Mouse (Mus musculus) midbrain, embryonic 12.5 days (tissue): ENCODE measurements around the gene Them7. TPM values are rescaled to one million over a fixed set of nuclear protein-coding genes. Genes with fewer than 3 reads are reported as not detected.

ENCODE experiments used
- ATAC-seq: fragments of 200-750 bp; cut with Nextera tagmentation; 2 replicates; pipeline ENCODE4 v1.8.0; 2017; ENCODE audit warnings: low read depth, moderate TSS enrichment, moderate library complexity; ENCODE audit not compliant: low FRiP score
- H3K27ac ChIP-seq: fragments of 300-500 bp; sonication (generic); replicated peaks from 2 replicates; pipeline ENCODE4 v1.5.1; 2016; ENCODE audit warnings: mild to moderate bottlenecking
- H3K27me3 ChIP-seq: fragments of 300-500 bp; sonication (generic); 2 replicates; pipeline ENCODE4 v1.6.1; 2016; ENCODE audit warnings: mild to moderate bottlenecking
- H3K36me3 ChIP-seq: fragments of 300-500 bp; sonication (generic); 2 replicates; pipeline ENCODE4 v1.6.1; 2016
- H3K4me1 ChIP-seq: fragments of 300-500 bp; sonication (generic); 2 replicates; pipeline ENCODE4 v1.6.1; 2016
- H3K4me2 ChIP-seq: fragments of 300-500 bp; sonication (generic); replicated peaks from 2 replicates; pipeline ENCODE4 v1.6.1; 2016; ENCODE audit warnings: mild to moderate bottlenecking, moderate library complexity
- H3K4me3 ChIP-seq: fragments of 300-500 bp; sonication (generic); 2 replicates; pipeline ENCODE4 v1.5.1; 2016; ENCODE audit warnings: mild to moderate bottlenecking
- H3K9ac ChIP-seq: fragments of 300-500 bp; sonication (generic); replicated peaks from 2 replicates; pipeline ENCODE4 v1.6.1; 2016; ENCODE audit warnings: mild to moderate bottlenecking, moderate library complexity
- H3K9me3 ChIP-seq: fragments of 300-500 bp; sonication (generic); 2 replicates; pipeline ENCODE4 v1.6.1; 2016; ENCODE audit warnings: mild to moderate bottlenecking
- WGBS: fragments of 180-500 bp; shearing (Covaris S2); methylation state at CpG from one replicate; pipeline ENCODE4 v1.1.7; 2016; 5-methylcytosine and 5-hydroxymethylcytosine counted together
- polyA plus RNA-seq: library from polyadenylated mRNA; unstranded; fragments of >200 nt; fragmentation: Nextera tagmentation; extraction: Ambion mirVana; gene quantifications from 2 replicates; pipeline ENCODE4 v1.2.1, GENCODE M21; 2016

Them7 gene
- polyA plus RNA-seq, 1 experiment from 2014 or later = 0.11 TPM

- no peak overlapping the region for H3K4me3 ChIP-seq
- H3K27ac ChIP-seq = no peak overlapping the region
- peaks cover 18% of the 10 kb centered on the region for H3K36me3 ChIP-seq
- H3K27me3 ChIP-seq = no peaks in the 10 kb centered on the region
- H3K9ac ChIP-seq = no peak overlapping the region
- no peak overlapping the region for H3K4me2 ChIP-seq
- no peak for ATAC-seq
- 86% methylated on average over 3 of the region's 3 CpGs for WGBS
- no peaks in the 10 kb centered on the region for H3K4me1 ChIP-seq
- H3K9me3 ChIP-seq = no peaks in the 10 kb centered on the region
Observed at GRCm38 (mm10) chr2:105384998-105385397, 160.9 kb downstream of the Them7 start.

- Histone ChIP-seq H3K27me3 (no peaks in the 10 kb centered on the region), H3K9ac (no peak overlapping the region), H3K36me3 (peaks cover 24% of the 10 kb centered on the region), H3K4me3 (no peak overlapping the region), H3K4me2 (no peak overlapping the region), H3K9me3 (no peaks in the 10 kb centered on the region), H3K4me1 (peaks cover 8% of the 10 kb centered on the region; the same call in 1 of the 2 replicates), H3K27ac (no peak overlapping the region)
- 95% methylated on average over 4 of the region's 4 CpGs for WGBS
- ATAC-seq = no peak
Observed at GRCm38 (mm10) chr2:105386418-105386817, 162.3 kb downstream of the Them7 start.

- H3K27me3 ChIP-seq = no peaks in the 10 kb centered on the region
- 94% methylated on average over 17 of the region's 17 CpGs for WGBS
- H3K36me3 ChIP-seq = peaks cover 30% of the 10 kb centered on the region
- no peak overlapping the region for H3K27ac ChIP-seq
- no peak overlapping the region for H3K4me2 ChIP-seq
- H3K4me3 ChIP-seq = no peak overlapping the region
- H3K9ac ChIP-seq = no peak overlapping the region
- ATAC-seq = no peak
- no peaks in the 10 kb centered on the region for H3K9me3 ChIP-seq
- peaks cover 14% of the 10 kb centered on the region; the same call in 1 of the 2 replicates for H3K4me1 ChIP-seq
Observed at GRCm38 (mm10) chr2:105389007-105389890, 165.1 kb downstream of the Them7 start.

- peaks cover 24% of the 10 kb centered on the region for H3K36me3 ChIP-seq
- H3K27ac ChIP-seq = 0 out of 2 replicates have a peak overlapping the region, but pooled peaks have one; percentile 2
- no peak overlapping the region for H3K4me3 ChIP-seq
- H3K27me3 ChIP-seq = no peaks in the 10 kb centered on the region
- H3K4me1 ChIP-seq = peaks cover 14% of the 10 kb centered on the region; the same call in 1 of the 2 replicates
- no peaks in the 10 kb centered on the region for H3K9me3 ChIP-seq
- peak; percentile 78 for ATAC-seq
- no peak overlapping the region for H3K9ac ChIP-seq
- H3K4me2 ChIP-seq = no peak overlapping the region
- WGBS = 70% methylated on average over 6 of the region's 6 CpGs
Observed at GRCm38 (mm10) chr2:105390653-105391413, 166.7 kb downstream of the Them7 start.

- no peak for ATAC-seq
- Histone ChIP-seq H3K4me2 (no peak overlapping the region), H3K36me3 (peaks cover 18% of the 10 kb centered on the region; the same call in 1 of the 2 replicates), H3K4me3 (no peak overlapping the region), H3K9ac (no peak overlapping the region), H3K27me3 (no peaks in the 10 kb centered on the region), H3K4me1 (peaks cover 14% of the 10 kb centered on the region; the same call in 1 of the 2 replicates), H3K9me3 (no peaks in the 10 kb centered on the region), H3K27ac (0 out of 2 replicates have a peak overlapping the region, but pooled peaks have one; percentile 2)
- 81% methylated on average over 4 of the region's 4 CpGs for WGBS
Observed at GRCm38 (mm10) chr2:105391414-105391784, 167.3 kb downstream of the Them7 start.

- no peak for ATAC-seq
- no peak overlapping the region for H3K4me3 ChIP-seq
- no peak overlapping the region for H3K9ac ChIP-seq
- no peaks in the 10 kb centered on the region for H3K9me3 ChIP-seq
- peaks cover 20% of the 10 kb centered on the region for H3K4me1 ChIP-seq
- WGBS = 89% methylated on average over 2 of the region's 2 CpGs
- H3K27me3 ChIP-seq = 0 out of 2 replicates have a peak, but pooled peaks cover 4% of the 10 kb centered on the region
- H3K27ac ChIP-seq = no peak overlapping the region
- H3K36me3 ChIP-seq = 0 out of 2 replicates have a peak, but pooled peaks cover 18% of the 10 kb centered on the region
- H3K4me2 ChIP-seq = no peak overlapping the region
Observed at GRCm38 (mm10) chr2:105392514-105392913, 168.4 kb downstream of the Them7 start.

GRCm38 (mm10) chr2:105394375-105394774, 170.3 kb downstream of the Them7 start:
- Histone ChIP-seq H3K4me2 (no peak overlapping the region), H3K4me3 (no peak overlapping the region), H3K9ac (no peak overlapping the region), H3K9me3 (no peaks in the 10 kb centered on the region), H3K36me3 (0 out of 2 replicates have a peak, but pooled peaks cover 12% of the 10 kb centered on the region), H3K4me1 (peaks cover 32% of the 10 kb centered on the region), H3K27ac (no peak overlapping the region), H3K27me3 (peaks cover 12% of the 10 kb centered on the region; the same call in 1 of the 2 replicates)
- no peak for ATAC-seq
- WGBS = 89% methylated on average over 4 of the region's 4 CpGs

- H3K4me2 ChIP-seq = no peak overlapping the region
- 0 out of 2 replicates have a peak, but pooled peaks cover 7% of the 10 kb centered on the region for H3K36me3 ChIP-seq
- no peaks in the 10 kb centered on the region for H3K9me3 ChIP-seq
- H3K27me3 ChIP-seq = peaks cover 28% of the 10 kb centered on the region
- ATAC-seq = no peak
- H3K27ac ChIP-seq = no peak overlapping the region
- no peak overlapping the region for H3K4me3 ChIP-seq
- 94% methylated on average over 9 of the region's 9 CpGs for WGBS
- no peak overlapping the region for H3K9ac ChIP-seq
- H3K4me1 ChIP-seq = peaks cover 30% of the 10 kb centered on the region
Observed at GRCm38 (mm10) chr2:105396066-105396465, 171.9 kb downstream of the Them7 start.

GRCm38 (mm10) chr2:105397446-105398211, 173.5 kb downstream of the Them7 start:
- peak overlapping the region; percentile 75 for H3K4me3 ChIP-seq
- H3K27me3 ChIP-seq = peaks cover 42% of the 10 kb centered on the region
- H3K9me3 ChIP-seq = no peaks in the 10 kb centered on the region
- H3K36me3 ChIP-seq = no peaks in the 10 kb centered on the region
- no peak for ATAC-seq
- H3K4me1 ChIP-seq = peaks cover 21% of the 10 kb centered on the region
- H3K9ac ChIP-seq = 0 out of 2 replicates have a peak overlapping the region, but pooled peaks have one; percentile 75
- whole genome bisulfite sequencing = 23% methylated on average over 5 of the region's 5 CpGs
- no peak overlapping the region for H3K27ac ChIP-seq
- peak overlapping the region; percentile 96 for H3K4me2 ChIP-seq

- WGBS = under 1% methylated on average over 31 of the region's 31 CpGs
- peak overlapping the region; percentile 96 for H3K4me2 ChIP-seq
- no peaks in the 10 kb centered on the region for H3K9me3 ChIP-seq
- peak overlapping the region; percentile 66 for H3K27ac ChIP-seq
- ATAC-seq = peak; percentile 77
- H3K36me3 ChIP-seq = no peaks in the 10 kb centered on the region
- peaks cover 42% of the 10 kb centered on the region for H3K27me3 ChIP-seq
- peaks cover 21% of the 10 kb centered on the region for H3K4me1 ChIP-seq
- H3K4me3 ChIP-seq = peak overlapping the region; percentile 75
- peak overlapping the region; percentile 75 for H3K9ac ChIP-seq
Observed at GRCm38 (mm10) chr2:105398636-105399084, 174.5 kb downstream of the Them7 start.
